Mouse (Mus musculus) thymus, adult 18-20 months (tissue): ENCODE data around the gene Stum.
A peak's percentile ranks its signal among the peaks of the same experiment; 100 is the strongest.
"Not testable (repeated sequence)": the region's sequence is repeated elsewhere in the genome, so short reads cannot be mapped to it uniquely, and the experiment has no call there.

Experiments used
- DNase-seq, 2 experiments: peaks; one replicate each; pipeline ENCODE4 v3.0.0; 2022; ENCODE audit warnings: mixed read lengths in 2 of 2

Stum gene

GRCm38 (mm10) chr1:180483399-180484291, at the start of gene Stum:
Gene Stum (minus strand): TSS chr1:180483504.
- peak; percentile 42 to 50 for DNase-seq

GRCm38 (mm10) chr1:180532671-180533070, 49.4 kb upstream of the Stum start:
- DNase-seq = no peak

- no peak for DNase-seq
Measured at GRCm38 (mm10) chr1:180530457-180531263, 47.4 kb upstream of the Stum start.

GRCm38 (mm10) chr1:180529847-180530246, 46.5 kb upstream of the Stum start:
- DNase-seq = no peak

GRCm38 (mm10) chr1:180525301-180525700, 42.0 kb upstream of the Stum start:
- DNase-seq = no peak

- DNase-seq = no peak
Measured at GRCm38 (mm10) chr1:180523320-180523719, 40.0 kb upstream of the Stum start.

GRCm38 (mm10) chr1:180520190-180520589, 36.9 kb upstream of the Stum start:
- DNase-seq = no peak

GRCm38 (mm10) chr1:180519520-180519919, 36.2 kb upstream of the Stum start:
- no peak for DNase-seq

- DNase-seq = not testable (repeated sequence)
Measured at GRCm38 (mm10) chr1:180518899-180519298, 35.6 kb upstream of the Stum start.

- DNase-seq = no peak
Measured at GRCm38 (mm10) chr1:180518412-180518811, 35.1 kb upstream of the Stum start.

- no peak for DNase-seq
Measured at GRCm38 (mm10) chr1:180517390-180518054, 34.2 kb upstream of the Stum start.

- DNase-seq = no peak
Measured at GRCm38 (mm10) chr1:180514077-180514476, 30.8 kb upstream of the Stum start.

- no peak for DNase-seq
Measured at GRCm38 (mm10) chr1:180510879-180511278, 27.6 kb upstream of the Stum start.

- DNase-seq = no peak
Measured at GRCm38 (mm10) chr1:180510442-180510841, 27.1 kb upstream of the Stum start.

- no peak for DNase-seq
Measured at GRCm38 (mm10) chr1:180508662-180509061, 25.4 kb upstream of the Stum start.

GRCm38 (mm10) chr1:180507291-180507791, 24.0 kb upstream of the Stum start:
- DNase-seq = no peak

GRCm38 (mm10) chr1:180506341-180506740, 23.0 kb upstream of the Stum start:
- no peak for DNase-seq

- DNase-seq = no peak
Measured at GRCm38 (mm10) chr1:180504899-180505298, 21.6 kb upstream of the Stum start.

GRCm38 (mm10) chr1:180503484-180503883, 20.2 kb upstream of the Stum start:
- no peak for DNase-seq

GRCm38 (mm10) chr1:180502566-180502965, 19.3 kb upstream of the Stum start:
- DNase-seq = no peak

- DNase-seq = no peak
Measured at GRCm38 (mm10) chr1:180500641-180501040, 17.3 kb upstream of the Stum start.

GRCm38 (mm10) chr1:180500218-180500617, 16.9 kb upstream of the Stum start:
- DNase-seq = no peak

- no peak for DNase-seq
Measured at GRCm38 (mm10) chr1:180499766-180500165, 16.5 kb upstream of the Stum start.
